Mouse (Mus musculus) CD4-positive, CD25-positive, alpha-beta regulatory T cell, adult 2 months (primary cell): ENCODE data around the gene Erap1.
"Not testable (repeated sequence)": the region's sequence is repeated elsewhere in the genome, so short reads cannot be mapped to it uniquely, and the experiment has no call there.

Source experiments
- DNase-seq: peaks from one replicate; pipeline ENCODE4 v3.0.0-alpha.2; 2012; ENCODE audit warnings: low read depth, low spot score

The Erap1 gene

DNA sequence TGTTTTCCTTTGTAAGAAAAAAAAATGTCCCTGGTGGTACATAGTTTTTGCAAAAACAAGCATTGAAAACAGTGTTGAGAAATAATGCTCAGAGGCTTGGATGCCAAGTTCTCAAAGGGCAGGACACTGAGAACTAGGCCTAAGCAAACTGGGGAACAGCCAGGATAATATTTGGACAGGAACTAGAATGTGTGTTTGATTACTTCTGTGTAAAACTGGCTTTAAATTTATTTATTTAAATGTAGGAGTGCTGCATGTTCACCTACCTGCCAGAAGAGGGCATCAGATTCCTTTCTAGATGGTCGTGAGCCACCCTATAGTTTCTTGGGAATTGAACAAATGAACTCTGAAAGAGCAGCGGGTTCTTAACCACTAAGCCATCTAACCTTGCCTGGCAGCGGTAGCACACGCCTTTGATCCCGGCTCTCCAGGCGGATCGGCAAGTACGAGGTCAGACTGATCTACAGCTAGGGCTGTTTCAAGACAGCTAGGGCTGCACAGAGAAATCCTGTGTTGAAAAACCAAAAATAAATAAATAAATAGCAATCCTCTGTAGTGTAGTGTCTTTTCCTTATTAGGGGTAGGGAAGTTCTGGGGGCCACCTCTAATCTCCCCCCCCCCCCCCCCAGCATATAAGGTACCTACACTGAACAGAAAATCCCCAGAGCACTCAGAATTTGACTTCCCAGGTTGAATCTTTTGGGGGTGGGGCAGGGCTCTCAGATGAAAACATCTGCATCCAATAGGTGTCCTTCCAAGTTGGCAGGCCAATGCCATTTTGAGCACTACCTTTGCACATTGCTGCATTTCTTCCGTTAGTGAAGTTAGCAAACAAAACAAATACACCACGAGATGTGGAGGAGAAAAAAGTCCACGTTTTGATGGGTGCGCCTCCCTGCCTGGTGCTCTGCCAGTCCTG, at the start of gene Erap1:
Gene Erap1, plus strand, starts transcription at position 776 of the 919 bp plus-strand sequence.
- peak; percentile 79 for DNase-seq

DNA sequence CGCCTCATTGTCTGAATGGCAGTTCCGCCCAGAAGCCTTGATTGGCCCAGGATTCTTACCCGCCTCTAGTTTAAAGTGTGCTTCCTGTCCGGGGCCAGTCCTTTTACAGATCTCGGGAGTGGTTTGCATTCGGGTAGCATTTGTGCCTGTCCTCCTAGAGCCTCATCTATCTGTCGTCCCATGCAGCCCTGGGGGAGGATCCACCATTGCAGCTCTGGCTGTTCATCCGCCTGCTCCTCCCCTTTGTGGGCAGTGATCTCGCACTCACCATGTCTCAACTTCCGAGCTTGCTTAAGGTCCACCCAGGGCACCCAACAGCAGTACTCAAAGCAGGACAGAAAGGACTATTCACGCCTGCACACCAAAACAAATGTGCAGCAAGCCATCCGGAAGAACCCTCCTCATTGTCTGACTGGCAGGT, 48.0 kb upstream of the Erap1 start:
- DNase-seq, result not testable (repeated sequence)

DNA sequence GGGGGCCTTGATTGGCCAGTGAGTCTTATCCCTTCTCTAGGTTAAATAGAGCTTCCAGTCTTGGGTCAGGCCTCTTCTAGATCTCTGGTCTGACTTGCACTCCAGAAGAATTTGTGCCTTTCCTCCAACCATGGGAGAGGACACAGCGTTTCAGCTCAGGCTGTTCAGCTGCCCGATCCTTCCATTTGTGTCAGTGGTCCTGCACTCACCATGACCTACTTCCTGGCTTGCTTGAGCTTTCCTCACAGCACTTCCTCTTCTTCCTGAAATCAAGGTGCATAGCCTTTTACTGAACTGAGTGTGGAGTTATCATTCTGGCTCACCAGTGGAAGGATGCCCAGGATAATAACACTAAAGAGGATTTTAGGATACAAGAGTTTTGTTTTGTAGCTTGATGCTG, 47.5 kb upstream of the Erap1 start:
- not testable (repeated sequence) for DNase-seq

DNA sequence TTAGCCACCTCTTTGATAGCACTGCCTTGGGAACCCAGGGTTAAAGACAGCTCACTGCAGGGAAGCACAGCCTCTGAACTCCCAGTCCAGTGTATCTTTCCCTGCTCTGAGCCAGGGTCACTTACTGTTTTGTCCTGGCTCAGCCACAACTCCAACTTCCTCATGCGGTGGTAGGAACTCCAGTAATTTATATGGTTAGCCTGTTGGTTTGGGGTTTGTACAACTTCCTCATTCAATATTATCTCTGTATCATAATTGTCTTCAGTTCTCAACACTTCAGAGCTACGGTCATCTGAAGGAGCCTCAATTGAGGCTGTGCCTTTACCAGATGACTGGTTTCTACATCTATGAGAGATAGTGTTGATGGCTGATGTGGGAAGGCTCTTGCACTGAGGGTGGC, 42.3 kb upstream of the Erap1 start:
- not testable (repeated sequence) for DNase-seq

DNA sequence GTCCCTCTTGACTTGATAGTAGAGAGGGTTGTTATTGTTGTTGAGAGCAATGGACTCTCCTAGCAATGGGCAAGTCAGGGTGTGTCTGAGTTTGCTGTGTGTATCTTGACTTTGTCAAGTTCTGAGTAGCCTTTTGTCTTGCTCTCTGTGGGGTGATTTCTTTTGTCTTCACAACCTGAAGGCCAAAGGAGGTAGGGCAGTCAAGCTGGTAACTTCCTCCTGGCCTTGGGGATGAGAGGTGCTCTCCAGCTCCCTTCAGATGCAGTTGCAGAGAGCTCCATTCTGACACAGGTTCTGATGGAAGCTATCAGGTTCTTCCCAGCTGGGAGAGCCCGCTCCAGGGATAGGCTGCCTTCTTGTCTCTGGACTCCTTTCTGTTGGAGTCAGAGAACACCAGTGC, 37.6 kb upstream of the Erap1 start:
- not testable (repeated sequence) for DNase-seq

DNA sequence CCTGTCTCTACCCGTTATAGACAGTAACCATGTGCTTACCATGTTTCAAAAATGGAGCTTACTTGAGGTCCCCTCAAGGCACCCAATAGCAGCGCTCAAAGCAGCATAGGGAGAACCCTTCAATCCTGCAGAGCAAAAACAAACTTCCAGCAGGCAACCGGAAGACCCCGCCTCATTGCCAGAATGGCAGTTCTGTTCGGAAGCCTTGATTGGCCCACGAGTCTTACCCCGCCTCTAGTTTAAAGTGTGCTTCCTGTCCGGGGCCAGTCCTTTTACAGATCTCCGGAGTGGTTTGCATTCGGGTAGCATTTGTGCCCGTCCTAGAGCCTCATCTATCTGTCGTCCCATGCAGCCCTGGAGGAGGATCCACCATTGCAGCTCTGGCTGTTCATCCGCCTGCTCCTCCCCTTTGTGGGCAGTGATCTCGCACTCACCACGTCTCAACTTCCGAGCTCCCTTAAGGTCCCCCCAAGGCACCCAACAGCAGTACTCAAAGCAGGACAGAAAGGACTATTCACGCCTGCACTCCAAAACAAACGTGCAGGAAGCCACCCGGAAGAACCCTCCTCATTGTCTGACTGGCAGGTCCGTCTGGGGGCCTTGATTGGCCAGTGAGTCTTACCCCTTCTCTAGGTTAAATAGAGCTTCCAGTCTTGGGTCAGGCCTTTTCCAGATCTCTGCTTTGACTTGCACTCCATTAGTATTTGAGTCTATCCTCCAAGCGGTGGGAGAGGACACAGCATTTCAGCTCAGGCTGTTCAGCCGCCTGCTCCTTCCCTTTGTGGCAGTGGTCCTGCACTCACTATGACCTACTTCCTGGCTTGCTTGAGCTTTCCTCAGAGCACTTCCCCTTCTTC, 22.0 kb upstream of the Erap1 start:
- peak; percentile 82 for DNase-seq

DNA sequence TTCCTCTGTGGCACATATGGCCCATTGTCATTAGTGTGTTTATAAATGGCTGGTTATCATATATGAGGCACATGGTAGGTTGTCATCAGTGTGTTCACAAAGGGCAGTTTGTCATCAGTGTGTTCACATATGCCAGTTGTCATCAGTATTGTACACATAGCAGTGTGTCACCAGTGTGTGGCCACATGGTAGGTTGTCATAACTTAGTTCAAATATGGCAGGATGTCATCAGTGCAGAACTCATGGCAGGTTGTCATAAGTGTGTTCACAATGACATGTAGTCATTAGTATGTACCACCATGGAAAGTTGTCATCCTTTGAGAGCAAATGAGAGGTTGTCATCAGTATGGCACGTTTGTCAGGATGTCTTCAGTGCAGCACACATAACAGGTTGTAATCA, 7.0 kb upstream of the Erap1 start:
- no peak for DNase-seq

DNA sequence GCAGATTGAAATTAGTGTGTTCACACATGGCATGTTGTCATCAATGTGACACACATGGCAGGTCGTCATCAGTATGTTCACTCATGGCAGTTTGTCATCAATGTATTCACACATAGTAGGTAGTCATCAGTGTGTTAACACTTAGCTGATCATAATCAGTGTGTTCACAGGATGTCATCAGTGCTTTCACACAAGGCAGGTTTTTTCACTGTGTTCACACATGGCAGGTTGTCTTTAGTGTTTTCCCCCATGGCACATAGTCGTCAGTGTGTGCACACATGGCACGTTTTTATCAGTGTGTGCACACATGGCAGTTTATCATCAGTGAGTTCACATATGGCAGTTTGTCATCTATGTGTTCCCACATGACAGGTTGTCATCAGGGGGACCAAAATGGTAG, 6.5 kb upstream of the Erap1 start:
- DNase-seq, result no peak

DNA sequence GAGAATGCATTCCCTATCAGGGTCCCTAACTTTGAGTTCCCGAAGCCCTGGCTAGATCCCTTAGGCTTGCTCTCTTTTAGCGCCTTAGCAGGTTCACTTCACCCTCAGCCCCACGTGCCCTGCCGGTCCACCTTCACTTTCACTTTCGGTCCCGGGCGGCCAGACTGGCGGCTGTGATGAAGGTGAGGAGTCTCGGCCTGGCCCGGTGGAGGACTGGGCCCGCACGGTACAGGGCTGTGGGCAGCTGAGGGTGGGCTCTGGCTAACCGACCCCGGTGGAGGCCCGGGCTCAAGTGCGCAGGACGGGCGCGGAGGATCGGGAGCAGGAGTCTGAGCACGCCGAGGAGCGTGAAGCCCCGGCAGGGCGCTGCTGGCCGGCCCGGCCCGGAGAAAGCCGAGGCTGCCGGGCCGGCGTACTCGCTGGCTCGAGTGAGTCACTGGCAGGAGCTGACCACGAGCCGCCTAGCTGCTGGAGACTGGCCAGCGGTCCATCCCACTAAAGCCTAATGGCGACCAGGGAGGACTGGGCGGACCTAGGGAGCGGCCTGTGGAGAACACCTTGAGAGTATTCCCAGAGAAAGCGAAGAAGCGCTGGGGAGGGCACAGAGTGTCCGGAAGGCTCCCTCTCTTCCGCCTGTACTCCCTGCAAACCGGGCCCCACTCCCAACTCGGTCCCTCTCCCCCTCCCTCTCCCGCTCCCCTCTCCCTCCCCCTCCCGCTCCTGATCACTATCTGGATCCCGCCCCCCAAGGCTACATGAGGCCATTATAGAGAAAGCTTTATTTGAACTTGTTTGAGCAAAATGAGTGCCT, 549 bp downstream of the Erap1 start:
- DNase-seq, result peak; percentile 89

DNA sequence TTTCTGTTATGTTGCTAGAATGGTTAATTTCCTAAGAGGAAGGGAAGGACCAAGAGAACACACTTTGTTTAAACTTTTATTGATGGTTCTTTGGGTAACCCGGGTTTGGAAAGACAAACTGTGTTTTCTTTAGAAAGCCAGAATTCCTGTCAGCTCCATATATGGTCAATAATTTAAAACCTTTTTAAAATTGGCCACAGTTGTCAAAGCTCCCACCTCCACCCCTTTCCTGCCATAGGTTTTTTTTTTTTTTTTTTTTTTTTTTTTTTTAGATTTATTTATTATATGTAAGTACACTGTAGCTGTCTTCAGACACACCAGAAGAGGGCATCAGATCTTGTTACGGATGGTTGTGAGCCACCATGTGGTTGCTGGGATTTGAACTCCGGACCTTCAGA, 1.2 kb downstream of the Erap1 start:
- DNase-seq, result not testable (repeated sequence)

DNA sequence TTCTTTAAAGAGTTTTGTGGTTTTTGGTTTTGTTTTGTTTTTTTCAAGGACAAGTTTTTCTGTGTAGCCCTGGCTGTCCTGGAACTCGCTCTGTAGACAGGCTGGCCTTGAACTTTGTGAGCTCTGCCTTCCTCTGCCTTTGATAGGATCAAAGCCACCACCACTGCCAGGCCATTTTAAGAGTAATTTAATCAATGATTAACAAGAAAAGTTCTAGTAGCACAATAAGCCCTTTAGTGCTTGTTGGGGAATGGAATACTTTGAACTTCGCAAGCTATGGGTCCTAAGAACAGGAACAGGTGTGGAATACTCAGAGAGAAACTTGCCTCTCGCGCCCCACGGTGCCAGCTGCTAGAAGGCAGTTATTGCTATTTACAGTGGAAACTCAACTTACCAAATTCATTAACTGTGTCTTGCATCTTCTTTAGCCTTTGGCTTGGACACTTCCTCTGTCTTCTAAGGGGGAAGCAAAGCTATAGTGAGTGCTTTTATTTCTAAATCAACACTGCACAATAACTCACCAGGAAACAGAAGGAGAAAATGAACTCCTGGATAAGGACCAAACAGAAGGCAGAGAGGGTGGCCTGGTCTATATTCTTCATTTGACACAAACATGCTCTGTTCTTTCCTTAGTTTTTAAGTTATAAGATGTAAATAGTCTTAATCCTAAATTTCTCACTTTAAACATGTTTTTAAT, 56.3 kb downstream of the Erap1 start:
- DNase-seq, result no peak

DNA sequence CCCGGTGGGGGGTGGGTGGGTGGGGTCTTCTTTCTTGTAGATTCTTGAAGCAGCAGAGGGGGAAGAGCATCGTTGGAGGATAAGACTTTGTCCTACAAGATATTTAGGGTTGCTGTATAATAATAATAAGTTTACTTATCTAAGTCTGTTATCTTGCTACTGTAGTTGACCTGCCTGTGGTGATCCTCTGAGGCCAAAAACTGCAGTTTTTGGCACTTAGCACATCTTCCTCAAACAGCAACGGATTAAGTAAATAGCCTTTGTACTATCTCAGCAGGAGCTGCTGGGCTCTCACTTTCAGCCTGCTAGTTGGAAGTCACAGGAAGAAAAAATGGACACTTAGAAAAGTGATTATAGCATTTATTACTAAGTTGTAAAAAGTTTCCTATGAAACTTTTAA, 56.9 kb downstream of the Erap1 start:
- no peak for DNase-seq

DNA sequence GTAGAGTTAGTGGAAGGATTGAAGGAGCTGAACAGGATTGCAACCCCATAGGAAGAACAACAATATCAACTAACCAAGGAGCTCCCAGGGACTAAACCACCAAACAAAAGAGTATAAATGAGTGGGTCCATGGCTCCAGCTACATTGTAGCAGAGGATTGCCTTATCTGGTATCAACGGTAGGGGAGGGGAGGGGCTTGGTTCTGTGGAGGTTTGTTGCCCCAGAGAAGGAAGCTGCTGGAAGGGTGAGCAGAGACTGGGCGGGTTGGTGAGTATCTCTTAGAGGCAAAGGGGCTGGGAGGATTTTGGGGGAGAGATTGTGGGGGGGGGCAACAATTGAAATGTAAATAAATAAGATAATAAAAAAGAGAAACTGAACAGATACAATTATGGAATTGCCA, 79.6 kb downstream of the Erap1 start:
- DNase-seq, result no peak

DNA sequence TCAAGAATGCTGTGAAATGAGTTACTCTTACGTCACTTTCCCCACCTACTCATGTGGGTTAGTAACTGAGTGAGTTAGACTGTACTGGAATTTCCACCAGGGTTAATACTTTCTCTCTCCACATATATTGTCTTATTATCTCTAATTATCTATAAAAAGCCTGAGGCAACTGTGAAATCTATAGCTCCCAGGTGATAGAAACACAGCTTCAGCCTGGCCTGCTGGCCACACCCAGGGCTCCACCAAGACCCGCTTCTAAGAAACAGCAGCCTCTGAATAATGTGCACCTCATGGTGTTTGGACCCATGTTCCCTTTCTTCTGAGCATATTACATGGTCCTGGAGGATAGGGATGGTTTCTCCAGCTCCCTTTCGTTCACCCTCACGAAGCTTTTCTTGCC, 94.4 kb downstream of the Erap1 start:
- DNase-seq, result no peak

DNA sequence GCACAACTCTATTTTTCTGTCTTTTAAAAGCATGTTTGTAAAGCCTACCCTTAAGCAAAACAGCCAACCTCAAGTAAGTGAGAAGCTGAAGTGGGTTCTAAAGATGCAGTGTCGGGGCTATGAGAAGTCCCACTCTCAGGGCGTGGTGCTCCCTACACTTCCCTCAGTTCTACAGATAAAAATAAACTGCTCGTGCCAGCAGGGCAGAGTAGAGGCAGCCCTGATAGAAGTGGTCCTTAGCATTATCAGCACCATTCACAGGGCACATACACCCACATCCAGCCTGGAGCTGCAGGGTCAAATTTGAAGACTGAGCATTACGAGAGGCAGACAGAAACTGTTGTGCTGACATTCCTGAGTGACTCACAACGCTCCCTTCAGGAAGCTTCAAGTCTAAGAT, 96.5 kb downstream of the Erap1 start:
- no peak for DNase-seq

DNA sequence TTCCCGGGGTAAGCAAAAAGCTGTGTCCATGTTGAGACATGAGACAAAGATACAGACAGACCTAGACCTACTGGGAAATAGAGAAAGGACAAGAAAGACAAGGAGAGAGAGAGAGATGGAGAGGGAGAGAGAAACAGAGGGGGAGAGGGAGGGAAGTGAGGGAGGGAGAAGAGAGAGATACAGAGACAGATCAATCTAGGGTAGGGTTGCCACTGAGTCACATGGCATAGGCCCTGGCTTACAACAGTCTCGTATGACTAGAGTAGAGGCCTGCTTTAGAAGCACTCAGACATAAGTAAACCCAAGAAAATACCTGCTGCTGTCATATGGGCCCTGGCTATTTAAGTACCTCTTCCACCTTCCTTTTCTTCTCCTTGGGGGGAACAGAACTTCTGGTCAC, 97.0 kb downstream of the Erap1 start:
- no peak for DNase-seq
